Mouse (Mus musculus): ENCODE results near the gene Tbx1. TPM values are rescaled to one million over a fixed set of nuclear protein-coding genes. Genes with fewer than 3 reads are reported as not detected.
A peak's percentile ranks its signal among the peaks of the same experiment; 100 is the strongest.

Tbx1 gene
- polyA plus RNA-seq, 2 experiments, result 8.7 to 12.1 TPM

GRCm38 (mm10) chr16:18618297-18618696 is 27.8 kb upstream of the Tbx1 start:
- Histone ChIP-seq H3K9me3 (ENCODE audit: control insufficient read depth, low read length) (no peaks in the 10 kb centered on the region), H3K27me3 (ENCODE audit: control insufficient read depth, insufficient read depth, low read length) (peaks cover 55% of the 10 kb centered on the region), H3K4me2 (replicated peaks; ENCODE audit: low read depth, low read length, severe bottlenecking) (no peak overlapping the region), H3K4me3 (replicated peaks; ENCODE audit: low read length) (no peak overlapping the region), H3K27ac (replicated peaks; ENCODE audit: low read depth, low read length) (no peak overlapping the region), H3K9ac (ENCODE audit: low read depth, low read length, severe bottlenecking) (no peak overlapping the region), H3K4me1 (ENCODE audit: control insufficient read depth, insufficient read depth, low read length) (peaks cover 12% of the 10 kb centered on the region; the same call in 1 of the 2 replicates), H3K36me3 (ENCODE audit: control insufficient read depth, insufficient read depth, low read length) (peaks cover 15% of the 10 kb centered on the region)
- no peak for ATAC-seq (ENCODE audit: low FRiP score, low read depth)
- DNase-seq (ENCODE audit: low spot score), result no peak
- no peak for TF ChIP-seq POLR2A (IDR thresholded peaks at IDR 0.05; ENCODE audit: borderline replicate concordance, extremely low read depth, insufficient read depth, insufficient read length)
- WGBS, result 76% methylated on average over 2 of the region's 2 CpGs

- 2% methylated on average over 27 of the region's 27 CpGs for WGBS
Measured at GRCm38 (mm10) chr16:18617370-18618065, 27.0 kb upstream of the Tbx1 start.

GRCm38 (mm10) chr16:18613301-18613700 is 22.8 kb upstream of the Tbx1 start:
- WGBS, result 40% methylated on average over 3 of the region's 3 CpGs
- H3K36me3 ChIP-seq (ENCODE audit: control insufficient read depth, insufficient read depth, low read length), result no peaks in the 10 kb centered on the region
- DNase-seq (ENCODE audit: low spot score) (no peak), ATAC-seq (ENCODE audit: low FRiP score, low read depth) (no peak)
- no peak overlapping the region for H3K27ac ChIP-seq (replicated peaks; ENCODE audit: low read depth, low read length)
- H3K27me3 ChIP-seq (ENCODE audit: control insufficient read depth, insufficient read depth, low read length), result peaks cover 5% of the 10 kb centered on the region
- H3K9me3 ChIP-seq (ENCODE audit: control insufficient read depth, low read length), result no peaks in the 10 kb centered on the region
- H3K4me3 ChIP-seq (replicated peaks; ENCODE audit: low read length), result no peak overlapping the region
- no peak overlapping the region for H3K4me2 ChIP-seq (replicated peaks; ENCODE audit: low read depth, low read length, severe bottlenecking)
- no peaks in the 10 kb centered on the region for H3K4me1 ChIP-seq (ENCODE audit: control insufficient read depth, insufficient read depth, low read length)
- TF ChIP-seq POLR2A (IDR thresholded peaks at IDR 0.05; ENCODE audit: borderline replicate concordance, extremely low read depth, insufficient read depth, insufficient read length), result no peak
- H3K9ac ChIP-seq (ENCODE audit: low read depth, low read length, severe bottlenecking), result no peak overlapping the region

More at GRCm38 (mm10) chr16:18617370-18618065, 27.0 kb upstream of the Tbx1 start:
- DNase-seq (ENCODE audit: low spot score) (peak; percentile 83), ATAC-seq (ENCODE audit: low FRiP score, low read depth) (peak; percentile 65)
- H3K9me3 ChIP-seq (ENCODE audit: control insufficient read depth, low read length), result no peaks in the 10 kb centered on the region
- peak; percentile 20; the same call in 1 of the 2 replicates for TF ChIP-seq POLR2A (IDR thresholded peaks at IDR 0.05; ENCODE audit: borderline replicate concordance, extremely low read depth, insufficient read depth, insufficient read length)
- peak overlapping the region; percentile 47 for H3K4me2 ChIP-seq (replicated peaks; ENCODE audit: low read depth, low read length, severe bottlenecking)
- H3K27ac ChIP-seq (replicated peaks; ENCODE audit: low read depth, low read length), result no peak overlapping the region
- H3K9ac ChIP-seq (ENCODE audit: low read depth, low read length, severe bottlenecking), result no peak overlapping the region
- H3K4me3 ChIP-seq (replicated peaks; ENCODE audit: low read length), result peak overlapping the region; percentile 20
- H3K4me1 ChIP-seq (ENCODE audit: control insufficient read depth, insufficient read depth, low read length), result peaks cover 12% of the 10 kb centered on the region; the same call in 1 of the 2 replicates
- H3K27me3 ChIP-seq (ENCODE audit: control insufficient read depth, insufficient read depth, low read length), result peaks cover 48% of the 10 kb centered on the region
- peaks cover 8% of the 10 kb centered on the region for H3K36me3 ChIP-seq (ENCODE audit: control insufficient read depth, insufficient read depth, low read length)

- ATAC-seq (ENCODE audit: low FRiP score, low read depth) (no peak), DNase-seq (ENCODE audit: low spot score) (no peak)
- 28% methylated on average over 13 of the region's 13 CpGs for WGBS
- Histone ChIP-seq H3K4me3 (replicated peaks; ENCODE audit: low read length) (no peak overlapping the region), H3K9me3 (ENCODE audit: control insufficient read depth, low read length) (no peaks in the 10 kb centered on the region), H3K4me1 (ENCODE audit: control insufficient read depth, insufficient read depth, low read length) (peaks cover 3% of the 10 kb centered on the region; the same call in 1 of the 2 replicates), H3K27ac (replicated peaks; ENCODE audit: low read depth, low read length) (no peak overlapping the region), H3K9ac (ENCODE audit: low read depth, low read length, severe bottlenecking) (no peak overlapping the region), H3K4me2 (replicated peaks; ENCODE audit: low read depth, low read length, severe bottlenecking) (no peak overlapping the region), H3K36me3 (ENCODE audit: control insufficient read depth, insufficient read depth, low read length) (no peaks in the 10 kb centered on the region), H3K27me3 (ENCODE audit: control insufficient read depth, insufficient read depth, low read length) (no peaks in the 10 kb centered on the region; the same call in 1 of the 2 replicates)
- TF ChIP-seq POLR2A (IDR thresholded peaks at IDR 0.05; ENCODE audit: borderline replicate concordance, extremely low read depth, insufficient read depth, insufficient read length), result no peak
Measured at GRCm38 (mm10) chr16:18611752-18612151, 21.3 kb upstream of the Tbx1 start.

GRCm38 (mm10) chr16:18609099-18609498 is 18.6 kb upstream of the Tbx1 start:
- no peak overlapping the region for H3K27ac ChIP-seq (replicated peaks; ENCODE audit: low read depth, low read length)
- H3K4me3 ChIP-seq (replicated peaks; ENCODE audit: low read length), result no peak overlapping the region
- H3K9me3 ChIP-seq (ENCODE audit: control insufficient read depth, low read length), result no peaks in the 10 kb centered on the region
- peaks cover 9% of the 10 kb centered on the region; the same call in 1 of the 2 replicates for H3K4me1 ChIP-seq (ENCODE audit: control insufficient read depth, insufficient read depth, low read length)
- H3K9ac ChIP-seq (ENCODE audit: low read depth, low read length, severe bottlenecking), result no peak overlapping the region
- ATAC-seq (ENCODE audit: low FRiP score, low read depth), result no peak
- no peaks in the 10 kb centered on the region; the same call in 1 of the 2 replicates for H3K27me3 ChIP-seq (ENCODE audit: control insufficient read depth, insufficient read depth, low read length)
- no peak for TF ChIP-seq POLR2A (IDR thresholded peaks at IDR 0.05; ENCODE audit: borderline replicate concordance, extremely low read depth, insufficient read depth, insufficient read length)
- H3K36me3 ChIP-seq (ENCODE audit: control insufficient read depth, insufficient read depth, low read length), result no peaks in the 10 kb centered on the region
- 58% methylated on average over 2 of the region's 2 CpGs for WGBS
- DNase-seq (ENCODE audit: low spot score), result no peak
- H3K4me2 ChIP-seq (replicated peaks; ENCODE audit: low read depth, low read length, severe bottlenecking), result no peak overlapping the region

Measured in limb, embryonic 14.5 days (tissue).